Comparison of ENCODE assay signal across 8 mouse cellular contexts in genomic region chr19:46326019-46326755, GRCm38 (mm10). TPM values are rescaled to one million over a fixed set of nuclear protein-coding genes. Genes with fewer than 3 reads are reported as not detected.
A peak's percentile ranks its signal among the peaks of the same experiment; 100 is the strongest.
DNase-seq lines count a peak whose midpoint lies in the region; ATAC-seq and TF ChIP-seq lines count a peak whose summit lies in the region.

No protein-coding gene starts in this region.

- no peak overlapping the region for H3K4me3 ChIP-seq in kidney, postnatal 0 days (replicated peaks; ENCODE audit: low read depth, low read length)
- peak overlapping the region; percentile 76 for H3K4me3 ChIP-seq in cerebellum, adult 2 months (replicated peaks; ENCODE audit: insufficient read depth, low read depth, low read length)
- peak overlapping the region; percentile 82 for H3K4me3 ChIP-seq in hindbrain, embryonic 10.5 days
- H3K4me3 ChIP-seq in midbrain, embryonic 16.5 days (ENCODE audit: low read depth, low read length), result peak overlapping the region; percentile 75

- peaks cover 19% of the 10 kb centered on the region for H3K4me1 ChIP-seq in kidney, postnatal 0 days (replicated peaks; ENCODE audit: insufficient read depth, low read length)
- H3K4me1 ChIP-seq in cerebellum, adult 2 months (ENCODE audit: control insufficient read depth, insufficient read depth, low read length), result peaks cover 30% of the 10 kb centered on the region
- H3K4me1 ChIP-seq in hindbrain, embryonic 10.5 days (replicated peaks), result peaks cover 78% of the 10 kb centered on the region
- peaks cover 63% of the 10 kb centered on the region for H3K4me1 ChIP-seq in midbrain, embryonic 16.5 days (ENCODE audit: control insufficient read depth, insufficient read depth, low read length)

- intact Hi-C loops in heart, postnatal 10 days (cut with DNase I), result no loop called here

- no peak for TF ChIP-seq CTCF in kidney, postnatal 0 days (IDR thresholded peaks at IDR 0.05; ENCODE audit: low read depth)
- no peak for TF ChIP-seq CTCF in cerebellum, adult 2 months (IDR thresholded peaks at IDR 0.05; ENCODE audit: borderline replicate concordance, insufficient read depth, low read depth, low read length)

- no peak overlapping the region for H3K27ac ChIP-seq in kidney, postnatal 0 days
- H3K27ac ChIP-seq in cerebellum, adult 2 months (ENCODE audit: insufficient read depth, low read length), result peak overlapping the region; percentile 84
- peak overlapping the region; percentile 94; the same call in 1 of the 2 replicates for H3K27ac ChIP-seq in hindbrain, embryonic 10.5 days
- H3K27ac ChIP-seq in midbrain, embryonic 16.5 days (ENCODE audit: low read length), result peak overlapping the region; percentile 98

- peaks cover 25% of the 10 kb centered on the region for H3K27me3 ChIP-seq in kidney, postnatal 0 days (ENCODE audit: insufficient read depth, low read length)
- H3K27me3 ChIP-seq in cerebellum, adult 2 months (ENCODE audit: control insufficient read depth, insufficient read depth, low read length), result no peaks in the 10 kb centered on the region
- peaks cover 81% of the 10 kb centered on the region for H3K27me3 ChIP-seq in hindbrain, embryonic 10.5 days (ENCODE audit: insufficient read depth, poor library complexity, severe bottlenecking)
- H3K27me3 ChIP-seq in midbrain, embryonic 16.5 days (ENCODE audit: control insufficient read depth, insufficient read depth, low read depth, low read length), result no peaks in the 10 kb centered on the region

- H3K36me3 ChIP-seq in kidney, postnatal 0 days (ENCODE audit: insufficient read depth, low read length), result peaks cover 7% of the 10 kb centered on the region
- peaks cover 11% of the 10 kb centered on the region for H3K36me3 ChIP-seq in hindbrain, embryonic 10.5 days
- peaks cover 3% of the 10 kb centered on the region for H3K36me3 ChIP-seq in midbrain, embryonic 16.5 days (ENCODE audit: control insufficient read depth, insufficient read depth, low read length)

- DNase-seq in kidney, postnatal 0 days (ENCODE audit: low spot score), result no peak
- no peak for DNase-seq in kidney, postnatal 10 days
- peak; percentile 68 to 69 for DNase-seq in cerebellum, adult 2 months
- DNase-seq in hindbrain, embryonic 10.5 days (ENCODE audit: low spot score), result no peak
- no peak for DNase-seq in thymus, postnatal 4 days
- DNase-seq in gastrocnemius, adult 18-20 months (ENCODE audit: low spot score), result no peak
- no peak for DNase-seq in heart, postnatal 10 days

- ATAC-seq in kidney, postnatal 0 days (replicated peaks; ENCODE audit: low FRiP score, low read depth), result no peak
- peak; percentile 10; the same call in 1 of the 2 replicates for ATAC-seq in midbrain, embryonic 16.5 days

- H3K9me3 ChIP-seq in kidney, postnatal 0 days (replicated peaks; ENCODE audit: low read length), result no peaks in the 10 kb centered on the region
- H3K9me3 ChIP-seq in hindbrain, embryonic 10.5 days, result no peaks in the 10 kb centered on the region
- no peaks in the 10 kb centered on the region for H3K9me3 ChIP-seq in midbrain, embryonic 16.5 days (replicated peaks; ENCODE audit: control insufficient read depth, low read length, poor library complexity, severe bottlenecking)

- TF ChIP-seq POLR2A in cerebellum, adult 2 months (IDR thresholded peaks at IDR 0.05; ENCODE audit: borderline replicate concordance, insufficient read depth, low read length), result no peak

- H3K9ac ChIP-seq in kidney, postnatal 0 days (ENCODE audit: low read depth, low read length), result no peak overlapping the region
- H3K9ac ChIP-seq in midbrain, embryonic 16.5 days (ENCODE audit: low read depth, low read length), result peak overlapping the region; percentile 85

- H3K4me2 ChIP-seq in kidney, postnatal 0 days (ENCODE audit: low read length), result peak overlapping the region; percentile 89; the same call in 1 of the 2 replicates
- H3K4me2 ChIP-seq in midbrain, embryonic 16.5 days (ENCODE audit: low read length), result peak overlapping the region; percentile 98

- 3% methylated on average over 29 of the region's 29 CpGs for WGBS in kidney, postnatal 0 days
- WGBS in cerebellum, adult 2 months, result 1% methylated on average over 29 of the region's 29 CpGs
- 4% methylated on average over 29 of the region's 29 CpGs for WGBS in hindbrain, embryonic 10.5 days
- 2% methylated on average over 29 of the region's 29 CpGs for WGBS in midbrain, embryonic 16.5 days

RNA-seq across cellular contexts. Expression of gene Psd, which starts 0.8 kb away (rescaled TPM):
- 2.7 and 2.9 TPM in 2 replicates for polyA plus RNA-seq in kidney, postnatal 0 days (2015; fragmentation: Nextera tagmentation; extraction: Ambion mirVana)
- polyA plus RNA-seq in cerebellum, adult 2 months (2012; rRNA removed), result 194 and 207 TPM in 2 replicates
- polyA plus RNA-seq in hindbrain, embryonic 10.5 days (2016; fragmentation: Nextera tagmentation; extraction: Ambion mirVana), result 4.5 and 9.7 TPM in 2 replicates
- 129 and 146 TPM in 2 replicates for polyA plus RNA-seq in midbrain, embryonic 16.5 days (2015; fragmentation: Nextera tagmentation; extraction: Ambion mirVana)
- total RNA-seq in gastrocnemius, adult 18-20 months (2021), result under 1 TPM; 0.09 to 0.11 TPM
- 1 to 10 TPM; 2.2 to 2.9 TPM for total RNA-seq in heart, postnatal 10 days (2021)

RNA-seq across cellular contexts. Expression of gene Fbxl15, which starts 1.8 kb away (rescaled TPM):
- polyA plus RNA-seq in kidney, postnatal 0 days (2015; fragmentation: Nextera tagmentation; extraction: Ambion mirVana), result 29.9 and 33.8 TPM in 2 replicates
- 38.8 and 41.7 TPM in 2 replicates for polyA plus RNA-seq in cerebellum, adult 2 months (2012; rRNA removed)
- 23.2 and 28.2 TPM in 2 replicates for polyA plus RNA-seq in hindbrain, embryonic 10.5 days (2016; fragmentation: Nextera tagmentation; extraction: Ambion mirVana)
- polyA plus RNA-seq in midbrain, embryonic 16.5 days (2015; fragmentation: Nextera tagmentation; extraction: Ambion mirVana), result 49.5 and 51.3 TPM in 2 replicates
- total RNA-seq in gastrocnemius, adult 18-20 months (2021), result 1 to 10 TPM; 3.5 to 3.9 TPM
- total RNA-seq in heart, postnatal 10 days (2021), result 1 to 10 TPM; 6.5 to 6.8 TPM

RNA-seq across cellular contexts. Expression of gene Cuedc2, which starts 12.3 kb away (rescaled TPM):
- 167 and 173 TPM in 2 replicates for polyA plus RNA-seq in kidney, postnatal 0 days (2015; fragmentation: Nextera tagmentation; extraction: Ambion mirVana)
- 258 and 262 TPM in 2 replicates for polyA plus RNA-seq in cerebellum, adult 2 months (2012; rRNA removed)
- polyA plus RNA-seq in hindbrain, embryonic 10.5 days (2016; fragmentation: Nextera tagmentation; extraction: Ambion mirVana), result 260 and 279 TPM in 2 replicates
- polyA plus RNA-seq in midbrain, embryonic 16.5 days (2015; fragmentation: Nextera tagmentation; extraction: Ambion mirVana), result 313 and 332 TPM in 2 replicates
- 10 to 100 TPM; 59.8 to 65.7 TPM for total RNA-seq in gastrocnemius, adult 18-20 months (2021)
- total RNA-seq in heart, postnatal 10 days (2021), result 100 to 1,000 TPM in 1 of 2 experiments, 10 to 100 TPM in 1; 99.6 to 107 TPM

RNA-seq across cellular contexts. Expression of gene Mfsd13a, which starts 14.7 kb away (rescaled TPM):
- polyA plus RNA-seq in kidney, postnatal 0 days (2015; fragmentation: Nextera tagmentation; extraction: Ambion mirVana), result 12.0 and 14.0 TPM in 2 replicates
- 32.3 and 32.9 TPM in 2 replicates for polyA plus RNA-seq in cerebellum, adult 2 months (2012; rRNA removed)
- 10.0 and 11.9 TPM in 2 replicates for polyA plus RNA-seq in hindbrain, embryonic 10.5 days (2016; fragmentation: Nextera tagmentation; extraction: Ambion mirVana)
- 10.7 and 11.8 TPM in 2 replicates for polyA plus RNA-seq in midbrain, embryonic 16.5 days (2015; fragmentation: Nextera tagmentation; extraction: Ambion mirVana)
- 1 to 10 TPM; 1.6 to 1.9 TPM for total RNA-seq in gastrocnemius, adult 18-20 months (2021)
- total RNA-seq in heart, postnatal 10 days (2021), result 1 to 10 TPM; 3.4 to 4.6 TPM

RNA-seq across cellular contexts. Expression of gene Nfkb2, which starts 22.1 kb away (rescaled TPM):
- 8.7 and 8.8 TPM in 2 replicates for polyA plus RNA-seq in kidney, postnatal 0 days (2015; fragmentation: Nextera tagmentation; extraction: Ambion mirVana)
- 4.2 TPM in 2 replicates for polyA plus RNA-seq in cerebellum, adult 2 months (2012; rRNA removed)
- polyA plus RNA-seq in hindbrain, embryonic 10.5 days (2016; fragmentation: Nextera tagmentation; extraction: Ambion mirVana), result 5.6 and 6.4 TPM in 2 replicates
- polyA plus RNA-seq in midbrain, embryonic 16.5 days (2015; fragmentation: Nextera tagmentation; extraction: Ambion mirVana), result 1.3 and 1.5 TPM in 2 replicates
- 10 to 100 TPM in 1 of 2 experiments, 1 to 10 TPM in 1; 7.7 to 10.9 TPM for total RNA-seq in gastrocnemius, adult 18-20 months (2021)
- total RNA-seq in heart, postnatal 10 days (2021), result 10 to 100 TPM; 16.1 to 20.4 TPM

Comparison
In these comparisons a context has a peak if more than half of its experiments do, and no peak if none do; other contexts are left out.
1. DNase-seq: peak in cerebellum, adult 2 months (2 of 2); none in kidney, postnatal 0 days (single experiment), kidney, postnatal 10 days (single experiment), hindbrain, embryonic 10.5 days (single experiment), thymus, postnatal 4 days (single experiment), gastrocnemius, adult 18-20 months (single experiment) and heart, postnatal 10 days (0 of 2).
2. RNA of gene Psd, which starts 0.8 kb away (polyA plus RNA-seq): 194 to 207 TPM in cerebellum, adult 2 months and 129 to 146 TPM in midbrain, embryonic 16.5 days; 4.5 to 9.7 TPM in hindbrain, embryonic 10.5 days and 2.7 to 2.9 TPM in kidney, postnatal 0 days; every median in the first group is over 10 times any median in the second.